Mouse (Mus musculus): ENCODE data around the gene Mars. TPM values are rescaled to one million over a fixed set of nuclear protein-coding genes. Genes with fewer than 3 reads are reported as not detected.

Mars gene
- polyA plus RNA-seq, 1 experiment from 2014 or later: 115 TPM

- Histone ChIP-seq H3K36me3 (no peaks in the 10 kb centered on the region), H3K4me2 (peak within 1 kb of the TSS; percentile 64), H3K27me3 (no peaks in the 10 kb centered on the region), H3K4me1 (replicated peaks) (peaks cover 61% of the 10 kb centered on the region), H3K9me3 (no peaks in the 10 kb centered on the region), H3K4me3 (peak within 1 kb of the TSS; percentile 64), H3K27ac (replicated peaks) (peak within 1 kb of the TSS; percentile 92), H3K9ac (peak within 1 kb of the TSS; percentile 70)
- ATAC-seq (ENCODE audit: low FRiP score, low read depth): peak; percentile 42; the same call in 1 of the 2 replicates
- under 1% methylated on average over 46 of the region's 53 CpGs for WGBS
Measured at GRCm38 (mm10) chr10:127262548-127263398, 48.8 kb downstream of the Mars start, which contains the start of gene Kif5a. Gene Kif5a (minus strand): TSS chr10:127263348.

GRCm38 (mm10) chr10:127261706-127262547 is 49.7 kb downstream of the Mars start:
- H3K4me1 ChIP-seq (replicated peaks): peaks cover 60% of the 10 kb centered on the region

DNA sequence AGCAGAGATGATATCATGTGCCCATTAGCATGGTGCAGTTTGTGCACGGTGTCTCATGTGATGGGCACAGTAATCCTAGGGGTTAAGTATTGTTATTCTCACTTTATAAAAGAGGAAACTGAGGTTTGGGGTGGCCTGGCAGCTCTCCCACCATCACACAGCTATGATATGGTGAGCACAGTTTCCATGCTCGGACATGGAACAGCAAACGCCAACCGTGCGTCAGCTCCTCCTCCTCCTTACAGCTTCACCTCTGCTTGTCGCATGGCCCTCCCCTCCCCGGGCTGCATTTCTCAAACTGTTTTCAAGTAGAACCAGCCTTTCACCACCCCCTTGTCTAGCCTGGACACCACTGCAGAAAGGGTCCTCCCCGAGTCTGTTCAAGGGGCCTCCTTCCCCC is 53.1 kb downstream of the Mars start:
- H3K27me3 ChIP-seq: no peaks in the 10 kb centered on the region
- 76% methylated on average over 8 of the region's 8 CpGs for WGBS
- H3K27ac ChIP-seq (replicated peaks): no peak overlapping the region
- no peaks in the 10 kb centered on the region for H3K9me3 ChIP-seq
- H3K9ac ChIP-seq: no peak overlapping the region
- H3K4me1 ChIP-seq (replicated peaks): peaks cover 64% of the 10 kb centered on the region
- H3K36me3 ChIP-seq: peaks cover 2% of the 10 kb centered on the region; the same call in 1 of the 2 replicates
- no peak for ATAC-seq (ENCODE audit: low FRiP score, low read depth)
- H3K4me3 ChIP-seq: peak overlapping the region; percentile 64; the same call in 1 of the 2 replicates
- peak overlapping the region; percentile 64 for H3K4me2 ChIP-seq

More at GRCm38 (mm10) chr10:127261706-127262547, 49.7 kb downstream of the Mars start:
- ATAC-seq (ENCODE audit: low FRiP score, low read depth): no peak
- Histone ChIP-seq H3K27ac (replicated peaks) (peak overlapping the region; percentile 92), H3K9ac (peak overlapping the region; percentile 70), H3K4me3 (peak overlapping the region; percentile 64), H3K27me3 (no peaks in the 10 kb centered on the region), H3K9me3 (no peaks in the 10 kb centered on the region), H3K4me2 (peak overlapping the region; percentile 64), H3K36me3 (peaks cover 2% of the 10 kb centered on the region; the same call in 1 of the 2 replicates)
- 51% methylated on average over 15 of the region's 15 CpGs for WGBS

GRCm38 (mm10) chr10:127257790-127258189 is 53.8 kb downstream of the Mars start:
- H3K36me3 ChIP-seq: peaks cover 2% of the 10 kb centered on the region; the same call in 1 of the 2 replicates
- H3K27me3 ChIP-seq: no peaks in the 10 kb centered on the region
- H3K4me1 ChIP-seq (replicated peaks): peaks cover 60% of the 10 kb centered on the region
- no peak overlapping the region for H3K27ac ChIP-seq (replicated peaks)
- WGBS: 86% methylated on average over 6 of the region's 6 CpGs
- H3K9me3 ChIP-seq: no peaks in the 10 kb centered on the region
- no peak overlapping the region for H3K9ac ChIP-seq
- no peak overlapping the region for H3K4me3 ChIP-seq
- no peak overlapping the region for H3K4me2 ChIP-seq
- no peak for ATAC-seq (ENCODE audit: low FRiP score, low read depth)

DNA sequence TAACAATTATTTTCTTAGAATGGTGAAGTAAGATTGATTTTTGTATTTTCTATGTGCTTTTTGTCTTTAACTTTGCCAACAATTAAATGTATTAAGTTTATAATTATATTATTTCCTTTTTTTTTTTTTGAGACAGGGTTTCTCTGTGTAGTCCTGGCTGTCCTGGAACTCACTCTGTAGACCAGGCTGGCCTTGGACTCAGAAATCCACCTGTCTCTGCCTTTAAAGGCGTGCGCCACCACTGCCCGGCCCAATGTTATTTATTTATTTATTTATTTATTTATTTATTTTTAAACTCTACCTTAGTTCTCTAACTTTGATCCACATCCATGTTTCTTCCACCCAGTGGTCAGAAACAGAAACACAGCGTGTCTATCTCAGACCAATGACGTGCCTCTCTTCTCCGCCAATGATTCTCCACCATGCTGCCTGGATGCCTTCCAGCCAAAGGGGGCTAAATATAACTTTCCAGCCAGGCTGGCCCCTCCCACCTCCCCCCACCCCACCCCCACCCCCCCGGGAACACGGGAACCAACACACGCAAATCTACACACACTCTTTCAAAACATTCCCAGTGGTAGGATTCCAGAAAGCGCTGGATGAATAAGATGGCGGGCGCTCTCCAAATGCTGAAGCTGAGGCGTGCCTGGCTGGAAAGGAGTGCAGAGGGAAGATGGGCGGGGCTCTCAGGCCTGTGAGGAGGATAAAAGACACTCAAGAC is 55.8 kb downstream of the Mars start:
- peak overlapping the region; percentile 32 for H3K4me2 ChIP-seq
- H3K4me3 ChIP-seq: no peak overlapping the region
- H3K9me3 ChIP-seq: no peaks in the 10 kb centered on the region
- H3K27me3 ChIP-seq: no peaks in the 10 kb centered on the region
- H3K27ac ChIP-seq (replicated peaks): no peak overlapping the region
- H3K9ac ChIP-seq: no peak overlapping the region
- peaks cover 2% of the 10 kb centered on the region; the same call in 1 of the 2 replicates for H3K36me3 ChIP-seq
- H3K4me1 ChIP-seq (replicated peaks): peaks cover 51% of the 10 kb centered on the region
- peak; percentile 36; the same call in 1 of the 2 replicates for ATAC-seq (ENCODE audit: low FRiP score, low read depth)
- 23% methylated on average over 14 of the region's 14 CpGs for WGBS

- H3K4me2 ChIP-seq: no peak overlapping the region
Measured at GRCm38 (mm10) chr10:127250810-127251209, 60.8 kb downstream of the Mars start.

More at GRCm38 (mm10) chr10:127250810-127251209, 60.8 kb downstream of the Mars start:
- H3K27me3 ChIP-seq: no peaks in the 10 kb centered on the region
- WGBS: 91% methylated on average over 5 of the region's 5 CpGs
- no peaks in the 10 kb centered on the region for H3K9me3 ChIP-seq
- H3K4me3 ChIP-seq: no peak overlapping the region
- no peak overlapping the region for H3K9ac ChIP-seq
- peaks cover 19% of the 10 kb centered on the region for H3K36me3 ChIP-seq
- no peak for ATAC-seq (ENCODE audit: low FRiP score, low read depth)
- no peak overlapping the region for H3K27ac ChIP-seq (replicated peaks)
- peaks cover 2% of the 10 kb centered on the region; the same call in 1 of the 2 replicates for H3K4me1 ChIP-seq (replicated peaks)

Other genes starting within 250 kb of the Mars start
- 743 and 831 TPM in 2 replicates for gene Cdk4, start 248.3 kb downstream of the Mars start, polyA plus RNA-seq (2015; fragmentation: Nextera tagmentation; extraction: Ambion mirVana)
- 120 and 123 TPM in 2 replicates for gene Tspan31, start 241.5 kb downstream of the Mars start, polyA plus RNA-seq (2015; fragmentation: Nextera tagmentation; extraction: Ambion mirVana)
- 4.0 and 4.9 TPM in 2 replicates for gene Agap2, start 236.5 kb downstream of the Mars start, polyA plus RNA-seq (2015; fragmentation: Nextera tagmentation; extraction: Ambion mirVana)
- gene Os9, start 190.7 kb downstream of the Mars start, polyA plus RNA-seq (2015; fragmentation: Nextera tagmentation; extraction: Ambion mirVana): 125 and 130 TPM in 2 replicates
- gene B4galnt1, start 146.6 kb downstream of the Mars start, polyA plus RNA-seq (2015; fragmentation: Nextera tagmentation; extraction: Ambion mirVana): 54.0 and 74.6 TPM in 2 replicates
- gene Slc26a10, start 131.1 kb downstream of the Mars start, polyA plus RNA-seq (2015; fragmentation: Nextera tagmentation; extraction: Ambion mirVana): 0.91 and 1.0 TPM in 2 replicates
- gene Arhgef25, start 121.7 kb downstream of the Mars start, polyA plus RNA-seq (2015; fragmentation: Nextera tagmentation; extraction: Ambion mirVana): 27.3 and 30.3 TPM in 2 replicates
- 240 and 266 TPM in 2 replicates for gene Dtx3, start 116.1 kb downstream of the Mars start, polyA plus RNA-seq (2015; fragmentation: Nextera tagmentation; extraction: Ambion mirVana)
- gene Pip4k2c, start 100.2 kb downstream of the Mars start, polyA plus RNA-seq (2015; fragmentation: Nextera tagmentation; extraction: Ambion mirVana): 19.1 and 19.6 TPM in 2 replicates
- gene Kif5a, start 48.4 kb downstream of the Mars start, polyA plus RNA-seq (2015; fragmentation: Nextera tagmentation; extraction: Ambion mirVana): 110 and 114 TPM in 2 replicates
- gene Dctn2, start 45.4 kb downstream of the Mars start, polyA plus RNA-seq (2015; fragmentation: Nextera tagmentation; extraction: Ambion mirVana): 336 and 350 TPM in 2 replicates
- gene Mbd6, start 22.8 kb downstream of the Mars start, polyA plus RNA-seq (2015; fragmentation: Nextera tagmentation; extraction: Ambion mirVana): 16.1 and 17.5 TPM in 2 replicates
- 0.86 and 1.5 TPM in 2 replicates for gene Arhgap9, start 10.2 kb upstream of the Mars start, polyA plus RNA-seq (2015; fragmentation: Nextera tagmentation; extraction: Ambion mirVana)
- gene Gli1, start 30.2 kb upstream of the Mars start, polyA plus RNA-seq (2015; fragmentation: Nextera tagmentation; extraction: Ambion mirVana): 1.6 and 2.0 TPM in 2 replicates
- 0.09 TPM in 1 of 2 replicates, not detected in the other for gene Inhbe, start 42.6 kb upstream of the Mars start, polyA plus RNA-seq (2015; fragmentation: Nextera tagmentation; extraction: Ambion mirVana)
- gene Inhbc, start 58.6 kb upstream of the Mars start, polyA plus RNA-seq (2015; fragmentation: Nextera tagmentation; extraction: Ambion mirVana): not detected in 2 replicates
- gene R3hdm2, start 68.5 kb upstream of the Mars start, polyA plus RNA-seq (2015; fragmentation: Nextera tagmentation; extraction: Ambion mirVana): 38.8 and 41.9 TPM in 2 replicates
- gene Stac3, start 189.9 kb upstream of the Mars start, polyA plus RNA-seq (2015; fragmentation: Nextera tagmentation; extraction: Ambion mirVana): 2.5 and 2.9 TPM in 2 replicates
- gene Ndufa4l2, start 203.2 kb upstream of the Mars start, polyA plus RNA-seq (2015; fragmentation: Nextera tagmentation; extraction: Ambion mirVana): 20.7 and 24.4 TPM in 2 replicates
- 56.2 and 64.8 TPM in 2 replicates for gene Shmt2, start 210.7 kb upstream of the Mars start, polyA plus RNA-seq (2015; fragmentation: Nextera tagmentation; extraction: Ambion mirVana)
- 161 and 194 TPM in 2 replicates for gene Nxph4, start 222.8 kb upstream of the Mars start, polyA plus RNA-seq (2015; fragmentation: Nextera tagmentation; extraction: Ambion mirVana)